Mouse (Mus musculus): ENCODE measurements around the gene S100a16.

DNA sequence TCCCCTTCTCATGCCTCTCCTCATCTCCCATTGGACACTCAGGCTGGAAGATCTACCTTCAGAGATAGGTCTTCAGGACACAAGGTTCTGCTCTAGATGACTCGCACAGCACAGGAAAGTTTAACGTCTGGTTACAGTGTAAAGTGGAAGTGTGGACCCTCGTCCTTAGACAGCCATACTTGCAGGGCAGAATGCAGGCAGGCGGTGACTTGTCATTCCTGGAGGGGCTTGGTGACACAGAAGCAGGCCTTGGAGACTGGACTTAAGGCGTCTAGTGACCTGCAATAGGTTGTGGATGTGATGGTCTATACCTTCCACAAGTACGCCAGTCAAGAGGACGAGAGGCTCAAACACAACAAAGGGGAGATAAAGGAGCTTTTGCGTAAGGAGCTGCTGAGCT lies 52.9 kb downstream of the S100a16 start, which contains the start of gene S100a2:
- TF ChIP-seq CTCF (IDR thresholded peaks at IDR 0.05; ENCODE audit: low read depth, low read length), result no peak
- no peak for TF ChIP-seq TAL1 (conservative IDR thresholded peaks at IDR 0.05; ENCODE audit: low read depth, low read length)
